ENCODE assay signal across 8 mouse cellular contexts in the genomic region with DNA sequence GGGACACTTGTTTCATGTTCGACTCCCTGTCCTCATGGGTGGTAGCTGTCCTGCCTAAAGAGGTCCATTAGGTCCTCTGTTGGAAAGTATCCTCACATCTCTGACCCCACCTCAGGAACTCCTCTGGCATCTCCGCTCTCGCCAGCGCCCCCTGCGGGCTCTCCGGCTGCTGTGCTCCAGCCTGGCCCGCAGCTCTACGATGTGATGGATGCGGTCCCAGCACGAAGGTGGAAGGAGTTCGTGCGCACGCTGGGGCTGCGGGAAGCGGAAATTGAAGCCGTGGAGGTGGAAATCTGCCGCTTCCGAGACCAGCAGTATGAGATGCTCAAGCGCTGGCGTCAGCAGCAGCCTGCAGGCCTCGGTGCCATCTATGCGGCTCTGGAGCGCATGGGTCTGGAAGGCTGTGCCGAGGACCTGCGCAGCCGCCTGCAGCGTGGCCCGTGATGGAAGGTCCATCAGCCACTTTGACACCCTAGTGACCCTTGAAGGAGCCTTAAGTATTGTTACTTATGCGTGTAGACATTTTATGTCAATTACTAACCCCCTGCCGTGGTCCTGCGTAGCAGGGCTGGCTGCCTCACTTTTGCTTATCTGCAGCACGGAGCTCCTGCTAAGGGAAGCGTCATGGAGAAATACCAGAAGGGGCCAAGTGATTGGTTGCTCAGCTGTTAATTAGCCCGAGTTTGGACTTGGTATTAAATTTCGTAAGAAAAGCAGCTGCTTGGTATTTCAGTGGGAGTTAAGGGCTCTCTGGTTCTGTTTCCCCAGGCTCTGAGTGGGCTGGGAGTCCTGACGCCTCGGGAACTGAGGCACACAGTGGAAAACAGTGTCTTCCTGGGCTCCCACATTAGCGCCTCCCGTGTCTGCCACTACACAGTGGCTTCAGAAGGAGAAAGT. TPM values are rescaled to one million over a fixed set of nuclear protein-coding genes. Genes with fewer than 3 reads are reported as not detected.
DNase-seq lines count a peak whose midpoint lies in the region; ATAC-seq and TF ChIP-seq lines count a peak whose summit lies in the region.

No protein-coding gene starts in this region.

- no peak overlapping the region for H3K27ac ChIP-seq in thymus, adult 2 months (ENCODE audit: control insufficient read depth, insufficient read depth, low read length)
- H3K27ac ChIP-seq in limb, embryonic 10.5 days = no peak overlapping the region
- no peak overlapping the region for H3K27ac ChIP-seq in midbrain, embryonic 16.5 days (ENCODE audit: low read length)

- ATAC-seq in CD4-positive, CD25-positive, alpha-beta regulatory T cell, adult 4 months = no peak
- ATAC-seq in midbrain, embryonic 16.5 days = no peak

- peak; percentile 84 for DNase-seq in CD4-positive, CD25-positive, alpha-beta regulatory T cell, adult 2 months (ENCODE audit: low read depth, low spot score)
- no peak for DNase-seq in thymus, adult 2 months
- no peak for DNase-seq in thymus, adult 18-20 months
- DNase-seq in heart, postnatal 4 days = peak; percentile 73
- DNase-seq in limb, embryonic 10.5 days (ENCODE audit: low spot score) = peak; percentile 81
- no peak for DNase-seq in urinary bladder, adult 2 months (ENCODE audit: low spot score)

- no peak for TF ChIP-seq POLR2A in thymus, adult 2 months (IDR thresholded peaks at IDR 0.05; ENCODE audit: control insufficient read depth, extremely low read depth, insufficient read depth, low read length, poor library complexity)

- TF ChIP-seq CTCF in thymus, adult 2 months (IDR thresholded peaks at IDR 0.05; ENCODE audit: borderline replicate concordance, control insufficient read depth, extremely low read depth, insufficient read depth, low read length, poor library complexity) = 0 out of 2 replicates have a peak, but pooled peaks have one; percentile 33

- H3K4me1 ChIP-seq in thymus, adult 2 months (replicated peaks; ENCODE audit: control insufficient read depth, insufficient read depth, low read length) = peaks cover 38% of the 10 kb centered on the region
- peaks cover 43% of the 10 kb centered on the region for H3K4me1 ChIP-seq in limb, embryonic 10.5 days
- peaks cover 10% of the 10 kb centered on the region; the same call in 1 of the 2 replicates for H3K4me1 ChIP-seq in midbrain, embryonic 16.5 days (ENCODE audit: control insufficient read depth, insufficient read depth, low read length)

- H3K9me3 ChIP-seq in limb, embryonic 10.5 days (replicated peaks) = no peaks in the 10 kb centered on the region
- no peaks in the 10 kb centered on the region for H3K9me3 ChIP-seq in midbrain, embryonic 16.5 days (replicated peaks; ENCODE audit: control insufficient read depth, low read length, poor library complexity, severe bottlenecking)

- H3K9ac ChIP-seq in midbrain, embryonic 16.5 days (ENCODE audit: low read depth, low read length) = no peak overlapping the region

- H3K27me3 ChIP-seq in thymus, adult 2 months (ENCODE audit: control insufficient read depth, insufficient read depth, low read length) = peaks cover 7% of the 10 kb centered on the region; the same call in 1 of the 2 replicates
- peaks cover 100% of the 10 kb centered on the region for H3K27me3 ChIP-seq in limb, embryonic 10.5 days (ENCODE audit: low read depth, poor library complexity, severe bottlenecking)
- H3K27me3 ChIP-seq in midbrain, embryonic 16.5 days (ENCODE audit: control insufficient read depth, insufficient read depth, low read depth, low read length) = peaks cover 68% of the 10 kb centered on the region

- H3K36me3 ChIP-seq in thymus, adult 2 months (ENCODE audit: control insufficient read depth, insufficient read depth, low read length) = no peaks in the 10 kb centered on the region
- H3K36me3 ChIP-seq in limb, embryonic 10.5 days = peaks cover 6% of the 10 kb centered on the region
- H3K36me3 ChIP-seq in midbrain, embryonic 16.5 days (ENCODE audit: control insufficient read depth, insufficient read depth, low read length) = no peaks in the 10 kb centered on the region

- H3K4me2 ChIP-seq in midbrain, embryonic 16.5 days (ENCODE audit: low read length) = peak overlapping the region; percentile 21

- no peak overlapping the region for H3K4me3 ChIP-seq in thymus, adult 2 months (ENCODE audit: control insufficient read depth, insufficient read depth, low read length)
- peak overlapping the region; percentile 35 for H3K4me3 ChIP-seq in limb, embryonic 10.5 days
- H3K4me3 ChIP-seq in midbrain, embryonic 16.5 days (ENCODE audit: low read depth, low read length) = no peak overlapping the region

- 59% methylated on average over 39 of the region's 39 CpGs for WGBS in thymus, adult 2 months
- WGBS in limb, embryonic 10.5 days = 2% methylated on average over 39 of the region's 39 CpGs
- 3% methylated on average over 39 of the region's 39 CpGs for WGBS in midbrain, embryonic 16.5 days

RNA-seq across cellular contexts. Expression of gene Tnfrsf25, which starts 3.9 kb away (rescaled TPM):
- 100 to 1,000 TPM; 125 to 170 TPM for polyA plus RNA-seq in CD4-positive, CD25-positive, alpha-beta regulatory T cell, adult 4 months (2017; shearing (Covaris generic))
- 19.9 and 20.6 TPM in 2 replicates for polyA plus RNA-seq in thymus, adult 2 months (2012; rRNA removed)
- total RNA-seq in heart, postnatal 4 days (2021) = 1 to 10 TPM in 1 of 2 experiments, under 1 TPM in 1; 0.88 to 2.2 TPM
- polyA plus RNA-seq in limb, embryonic 10.5 days (2016; fragmentation: Nextera tagmentation; extraction: Ambion mirVana) = 0.67 and 0.75 TPM in 2 replicates
- polyA plus RNA-seq in midbrain, embryonic 16.5 days (2015; fragmentation: Nextera tagmentation; extraction: Ambion mirVana) = 0.37 and 0.83 TPM in 2 replicates
- polyA plus RNA-seq in urinary bladder, adult 2 months (2012; rRNA removed) = 3.7 TPM in 2 replicates

RNA-seq across cellular contexts. Expression of gene Espn, which starts 32.5 kb away (rescaled TPM):
- polyA plus RNA-seq in CD4-positive, CD25-positive, alpha-beta regulatory T cell, adult 4 months (2017; shearing (Covaris generic)) = 1 to 10 TPM; 9.5 to 9.9 TPM
- polyA plus RNA-seq in thymus, adult 2 months (2012; rRNA removed) = 5.7 and 6.5 TPM in 2 replicates
- 1 to 10 TPM; 1.5 to 1.8 TPM for total RNA-seq in heart, postnatal 4 days (2021)
- 2.9 and 3.2 TPM in 2 replicates for polyA plus RNA-seq in limb, embryonic 10.5 days (2016; fragmentation: Nextera tagmentation; extraction: Ambion mirVana)
- 0.14 and 0.25 TPM in 2 replicates for polyA plus RNA-seq in midbrain, embryonic 16.5 days (2015; fragmentation: Nextera tagmentation; extraction: Ambion mirVana)
- polyA plus RNA-seq in urinary bladder, adult 2 months (2012; rRNA removed) = 6.0 and 7.8 TPM in 2 replicates

RNA-seq across cellular contexts. Expression of gene Hes2, which starts 39.0 kb away (rescaled TPM):
- not detected for polyA plus RNA-seq in CD4-positive, CD25-positive, alpha-beta regulatory T cell, adult 4 months (2017; shearing (Covaris generic))
- 0.07 and 0.20 TPM in 2 replicates for polyA plus RNA-seq in thymus, adult 2 months (2012; rRNA removed)
- not detected for total RNA-seq in heart, postnatal 4 days (2021)
- not detected in 2 replicates for polyA plus RNA-seq in limb, embryonic 10.5 days (2016; fragmentation: Nextera tagmentation; extraction: Ambion mirVana)
- polyA plus RNA-seq in midbrain, embryonic 16.5 days (2015; fragmentation: Nextera tagmentation; extraction: Ambion mirVana) = not detected in 2 replicates
- 0.23 and 0.46 TPM in 2 replicates for polyA plus RNA-seq in urinary bladder, adult 2 months (2012; rRNA removed)

RNA-seq across cellular contexts. Expression of gene Plekhg5, which starts 47.3 kb away (rescaled TPM):
- polyA plus RNA-seq in CD4-positive, CD25-positive, alpha-beta regulatory T cell, adult 4 months (2017; shearing (Covaris generic)) = 1 to 10 TPM; 1.7 to 2.4 TPM
- 21.5 and 22.0 TPM in 2 replicates for polyA plus RNA-seq in thymus, adult 2 months (2012; rRNA removed)
- 10 to 100 TPM; 35.0 to 35.3 TPM for total RNA-seq in heart, postnatal 4 days (2021)
- polyA plus RNA-seq in limb, embryonic 10.5 days (2016; fragmentation: Nextera tagmentation; extraction: Ambion mirVana) = 9.5 and 13.3 TPM in 2 replicates
- 11.8 and 13.1 TPM in 2 replicates for polyA plus RNA-seq in midbrain, embryonic 16.5 days (2015; fragmentation: Nextera tagmentation; extraction: Ambion mirVana)
- 13.2 and 14.6 TPM in 2 replicates for polyA plus RNA-seq in urinary bladder, adult 2 months (2012; rRNA removed)

RNA-seq across cellular contexts. Expression of gene Acot7, which starts 58.3 kb away (rescaled TPM):
- 100 to 1,000 TPM; 108 to 145 TPM for polyA plus RNA-seq in CD4-positive, CD25-positive, alpha-beta regulatory T cell, adult 4 months (2017; shearing (Covaris generic))
- polyA plus RNA-seq in thymus, adult 2 months (2012; rRNA removed) = 56.6 and 80.8 TPM in 2 replicates
- 10 to 100 TPM; 54.3 to 58.4 TPM for total RNA-seq in heart, postnatal 4 days (2021)
- 34.8 and 36.7 TPM in 2 replicates for polyA plus RNA-seq in limb, embryonic 10.5 days (2016; fragmentation: Nextera tagmentation; extraction: Ambion mirVana)
- 437 and 480 TPM in 2 replicates for polyA plus RNA-seq in midbrain, embryonic 16.5 days (2015; fragmentation: Nextera tagmentation; extraction: Ambion mirVana)
- polyA plus RNA-seq in urinary bladder, adult 2 months (2012; rRNA removed) = 44.9 and 48.1 TPM in 2 replicates

Comparison
In these comparisons a context has a peak if more than half of its experiments do, and no peak if none do; other contexts are left out.
1. DNase-seq: peak in CD4-positive, CD25-positive, alpha-beta regulatory T cell, adult 2 months (single experiment), heart, postnatal 4 days (single experiment) and limb, embryonic 10.5 days (single experiment); none in thymus, adult 2 months (single experiment), thymus, adult 18-20 months (0 of 2) and urinary bladder, adult 2 months (single experiment).